Mouse (Mus musculus) hindbrain, embryonic 14.5 days (tissue): ENCODE data around the gene Osbpl10. TPM values are rescaled to one million over a fixed set of nuclear protein-coding genes. Genes with fewer than 3 reads are reported as not detected.
A peak's percentile ranks its signal among the peaks of the same experiment; 100 is the strongest.

Experiments used
- ATAC-seq: fragments of 200-750 bp; cut with Nextera tagmentation; 2 replicates; pipeline ENCODE4 v1.8.0; 2017; ENCODE audit warnings: moderate number of reproducible peaks, mild to moderate bottlenecking, moderate TSS enrichment, moderate library complexity; ENCODE audit not compliant: low FRiP score
- DNase-seq: peaks from one replicate; pipeline ENCODE4 v3.0.0-alpha.2; 2015; ENCODE audit warnings: low spot score
- H3K27ac ChIP-seq: fragments of 300-500 bp; sonication (generic); 2 replicates; pipeline ENCODE4 v1.5.1; 2014; ENCODE audit warnings: mild to moderate bottlenecking, moderate library complexity
- H3K27me3 ChIP-seq: fragments of 300-500 bp; sonication (generic); 2 replicates; pipeline ENCODE4 v1.6.1; 2014; ENCODE audit warnings: mild to moderate bottlenecking, low read length, mixed read lengths; ENCODE audit not compliant: control insufficient read depth, insufficient read depth
- H3K36me3 ChIP-seq: fragments of 300-500 bp; sonication (generic); replicated peaks from 2 replicates; pipeline ENCODE4 v1.6.1; 2014; ENCODE audit not compliant: control insufficient read depth, insufficient read depth
- H3K4me1 ChIP-seq: fragments of 300-500 bp; sonication (generic); replicated peaks from 2 replicates; pipeline ENCODE4 v1.6.1; 2014; ENCODE audit warnings: antibody characterized with exemption, low read length, mixed read lengths; ENCODE audit not compliant: control insufficient read depth, insufficient read depth
- H3K4me2 ChIP-seq: fragments of 300-500 bp; sonication (generic); replicated peaks from 2 replicates; pipeline ENCODE4 v1.6.1; 2014; ENCODE audit warnings: mild to moderate bottlenecking, moderate library complexity
- H3K4me3 ChIP-seq: fragments of 300-500 bp; sonication (generic); replicated peaks from 2 replicates; pipeline ENCODE4 v1.5.1; 2014; ENCODE audit warnings: mild to moderate bottlenecking, low read length
- H3K9ac ChIP-seq: fragments of 300-500 bp; sonication (generic); 2 replicates; pipeline ENCODE4 v1.6.1; 2014
- H3K9me3 ChIP-seq: fragments of 300-500 bp; sonication (generic); 2 replicates; pipeline ENCODE4 v1.6.1; 2016; ENCODE audit warnings: low read length; ENCODE audit not compliant: control insufficient read depth
- WGBS: fragments of 180-500 bp; shearing (Covaris S2); extraction: QIAGEN DNeasy Blood & Tissue Kit; methylation state at CpG from one replicate; pipeline ENCODE4 v1.1.7; 2014; 5-methylcytosine and 5-hydroxymethylcytosine counted together
- polyA plus RNA-seq: library from polyadenylated mRNA; unstranded; fragments of >200 nt; fragmentation: Nextera tagmentation; extraction: Ambion mirVana; gene quantifications from 2 replicates; pipeline ENCODE4 v1.2.1, GENCODE M21; 2014

Osbpl10 gene
- polyA plus RNA-seq, 1 experiment from 2014 or later: 2.7 TPM

DNA sequence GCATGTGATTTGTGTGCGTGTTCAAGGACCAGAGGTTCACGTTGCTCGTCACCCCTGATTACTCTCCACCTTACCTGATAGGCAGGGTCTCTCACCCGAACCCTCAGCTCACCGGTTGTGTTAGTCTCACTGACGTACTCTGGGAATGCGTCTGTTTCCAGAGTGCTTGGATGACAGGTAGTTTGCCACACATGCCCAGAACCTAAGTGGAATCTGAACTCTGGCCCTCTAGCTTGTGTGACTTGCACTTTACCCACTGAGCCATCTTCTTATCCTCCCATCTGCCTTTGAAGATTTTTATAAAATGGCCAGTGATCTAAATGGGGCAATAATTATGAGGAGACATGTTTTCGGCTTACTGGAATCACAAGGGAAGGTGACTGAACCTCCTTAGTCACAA, 68.3 kb downstream of the Osbpl10 start:
- 88% methylated on average over 8 of the region's 8 CpGs for WGBS
- no peaks in the 10 kb centered on the region for H3K36me3 ChIP-seq
- H3K27ac ChIP-seq: no peak overlapping the region
- DNase-seq (no peak), ATAC-seq (no peak)
- H3K4me3 ChIP-seq: no peak overlapping the region
- no peaks in the 10 kb centered on the region for H3K27me3 ChIP-seq
- no peaks in the 10 kb centered on the region for H3K9me3 ChIP-seq
- no peak overlapping the region for H3K4me2 ChIP-seq
- H3K4me1 ChIP-seq: peaks cover 3% of the 10 kb centered on the region; the same call in 1 of the 2 replicates
- H3K9ac ChIP-seq: no peak overlapping the region

DNA sequence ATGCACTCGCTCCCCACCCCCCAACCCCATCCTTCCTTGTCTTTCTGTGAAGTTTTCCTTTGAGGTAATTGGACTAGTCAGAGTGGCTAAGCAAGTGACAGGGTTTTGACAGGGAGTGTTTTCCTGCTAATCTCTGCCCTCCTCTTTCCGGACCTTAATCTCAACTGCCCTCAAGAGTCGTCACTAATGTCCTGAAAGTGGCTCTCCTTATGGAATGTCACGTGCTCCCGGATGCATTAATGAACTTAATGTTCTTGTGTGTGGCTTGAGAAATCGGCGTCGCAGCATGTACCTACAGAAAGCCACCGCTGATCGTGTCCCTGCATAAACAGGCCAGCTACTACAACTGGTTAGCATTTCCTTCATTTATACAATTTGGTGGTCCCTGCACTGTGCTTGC, 70.0 kb downstream of the Osbpl10 start:
- Histone ChIP-seq H3K9ac (no peak overlapping the region), H3K27ac (no peak overlapping the region), H3K4me1 (peaks cover 3% of the 10 kb centered on the region; the same call in 1 of the 2 replicates), H3K36me3 (no peaks in the 10 kb centered on the region), H3K9me3 (no peaks in the 10 kb centered on the region), H3K4me2 (no peak overlapping the region), H3K27me3 (no peaks in the 10 kb centered on the region), H3K4me3 (no peak overlapping the region)
- ATAC-seq (no peak), DNase-seq (no peak)
- WGBS: 61% methylated on average over 10 of the region's 10 CpGs

DNA sequence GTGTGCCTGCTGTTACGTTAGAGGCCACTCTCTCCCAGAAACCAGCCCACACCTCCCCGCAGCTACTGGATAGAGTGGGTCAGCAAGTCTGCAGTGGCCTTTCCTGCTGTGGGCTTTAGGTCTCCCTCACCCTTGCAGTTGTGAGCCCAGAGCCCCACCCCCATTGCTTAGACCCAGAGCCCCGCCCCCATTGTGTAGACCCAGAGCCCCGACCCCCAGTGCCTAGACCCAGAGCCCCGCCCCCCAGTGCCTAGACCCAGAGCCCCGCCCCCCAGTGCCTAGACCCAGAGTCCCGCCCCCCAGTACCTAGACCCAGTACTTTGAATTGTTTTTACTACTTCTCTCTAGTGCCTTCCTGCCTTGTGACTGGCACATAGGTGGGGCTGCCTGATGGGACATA, 70.5 kb downstream of the Osbpl10 start:
- Histone ChIP-seq H3K9ac (no peak overlapping the region), H3K4me2 (no peak overlapping the region), H3K9me3 (no peaks in the 10 kb centered on the region), H3K27me3 (no peaks in the 10 kb centered on the region), H3K4me1 (peaks cover 3% of the 10 kb centered on the region; the same call in 1 of the 2 replicates), H3K27ac (no peak overlapping the region), H3K36me3 (no peaks in the 10 kb centered on the region), H3K4me3 (no peak overlapping the region)
- no peak for DNase-seq
- 49% methylated on average over 7 of the region's 7 CpGs for WGBS
- ATAC-seq: no peak

DNA sequence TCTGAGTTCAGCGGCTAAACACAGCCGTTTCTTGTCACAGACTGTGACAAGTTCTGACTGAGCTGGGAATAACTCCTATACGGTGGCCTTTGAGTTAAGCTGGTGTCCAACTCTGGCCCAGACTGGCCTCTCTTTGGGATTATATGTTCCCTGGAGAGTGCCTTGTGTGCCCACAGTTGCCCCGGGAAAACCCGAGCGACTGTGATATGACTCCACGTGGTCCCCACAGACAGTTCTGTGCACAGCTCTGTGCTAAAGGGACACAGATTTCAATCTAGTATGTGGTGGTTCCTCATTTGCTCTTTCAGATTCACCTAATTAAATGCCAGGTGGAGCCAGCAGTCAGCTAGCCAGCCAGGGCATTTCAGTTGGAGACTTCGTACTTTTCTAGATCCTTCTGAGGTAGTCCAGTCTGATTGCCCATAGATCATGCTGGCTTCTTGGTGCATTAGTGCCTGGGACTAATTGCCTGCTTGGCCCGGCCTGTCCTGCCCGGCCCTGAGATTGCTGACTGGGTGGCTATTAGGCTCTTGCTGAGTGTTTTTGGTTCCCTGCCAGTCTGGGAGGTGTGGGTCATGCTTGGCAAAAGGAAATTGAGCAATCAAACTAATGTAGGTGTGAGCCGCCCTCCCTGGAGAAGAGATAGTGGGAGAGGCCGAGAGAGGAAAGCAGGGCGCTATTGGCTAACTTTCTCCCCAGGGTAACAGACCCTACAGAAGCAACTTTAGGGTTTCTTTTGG, 71.8 kb downstream of the Osbpl10 start:
- H3K27me3 ChIP-seq: no peaks in the 10 kb centered on the region
- H3K9me3 ChIP-seq: no peaks in the 10 kb centered on the region
- H3K4me2 ChIP-seq: no peak overlapping the region
- H3K27ac ChIP-seq: no peak overlapping the region
- WGBS: 76% methylated on average over 13 of the region's 13 CpGs
- no peak overlapping the region for H3K4me3 ChIP-seq
- peaks cover 8% of the 10 kb centered on the region for H3K4me1 ChIP-seq
- ATAC-seq (no peak), DNase-seq (no peak)
- H3K36me3 ChIP-seq: no peaks in the 10 kb centered on the region
- no peak overlapping the region for H3K9ac ChIP-seq

DNA sequence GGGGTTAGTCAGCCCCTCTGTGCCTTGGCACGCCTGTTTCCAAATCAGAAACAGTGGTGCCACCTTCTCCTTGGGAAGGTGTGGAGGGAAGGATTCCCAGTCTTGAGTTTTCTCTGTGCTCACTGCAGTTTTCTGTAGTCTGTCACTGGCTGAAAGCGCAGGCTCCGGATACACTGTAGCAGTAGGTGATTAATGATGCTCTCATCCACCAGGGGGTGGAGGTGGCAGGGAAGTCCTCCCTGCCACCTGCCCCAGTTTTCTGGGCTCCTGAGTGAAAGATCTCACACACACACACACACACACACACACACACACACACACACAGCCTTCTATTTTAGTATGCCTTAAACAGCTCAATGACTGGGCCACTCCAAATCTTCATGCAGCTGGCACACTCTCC, 73.6 kb downstream of the Osbpl10 start:
- H3K4me1 ChIP-seq: peaks cover 7% of the 10 kb centered on the region
- H3K9ac ChIP-seq: no peak overlapping the region
- no peak for ATAC-seq
- H3K36me3 ChIP-seq: no peaks in the 10 kb centered on the region
- H3K4me2 ChIP-seq: no peak overlapping the region
- H3K9me3 ChIP-seq: no peaks in the 10 kb centered on the region
- DNase-seq: no peak
- H3K27me3 ChIP-seq: no peaks in the 10 kb centered on the region
- no peak overlapping the region for H3K4me3 ChIP-seq
- H3K27ac ChIP-seq: no peak overlapping the region
- WGBS: 68% methylated on average over 3 of the region's 3 CpGs

DNA sequence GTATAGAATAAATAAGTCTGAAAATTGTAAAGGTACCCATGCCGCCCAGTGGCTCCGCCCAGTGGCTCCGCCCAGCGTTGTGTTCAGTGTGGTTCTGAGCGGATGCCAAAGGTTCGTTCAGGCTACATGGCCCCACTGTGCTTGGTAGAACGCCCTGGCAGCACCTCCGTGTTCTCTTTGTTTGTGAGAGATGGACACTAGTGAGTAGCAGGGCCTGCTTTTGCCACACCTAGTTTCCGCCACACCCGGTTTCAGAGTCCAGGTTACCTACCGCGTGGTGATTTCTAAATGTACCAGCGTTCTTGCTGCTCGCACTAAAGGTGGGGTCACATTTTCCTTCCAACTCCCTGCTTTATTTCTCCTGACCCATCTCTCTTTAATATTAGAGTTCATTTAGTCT, 75.4 kb downstream of the Osbpl10 start:
- no peaks in the 10 kb centered on the region for H3K36me3 ChIP-seq
- 96% methylated on average over 14 of the region's 14 CpGs for WGBS
- no peak overlapping the region for H3K4me3 ChIP-seq
- H3K27me3 ChIP-seq: no peaks in the 10 kb centered on the region
- H3K9me3 ChIP-seq: no peaks in the 10 kb centered on the region
- H3K4me2 ChIP-seq: no peak overlapping the region
- no peak overlapping the region for H3K9ac ChIP-seq
- ATAC-seq (no peak), DNase-seq (no peak)
- H3K4me1 ChIP-seq: peaks cover 14% of the 10 kb centered on the region
- no peak overlapping the region for H3K27ac ChIP-seq

DNA sequence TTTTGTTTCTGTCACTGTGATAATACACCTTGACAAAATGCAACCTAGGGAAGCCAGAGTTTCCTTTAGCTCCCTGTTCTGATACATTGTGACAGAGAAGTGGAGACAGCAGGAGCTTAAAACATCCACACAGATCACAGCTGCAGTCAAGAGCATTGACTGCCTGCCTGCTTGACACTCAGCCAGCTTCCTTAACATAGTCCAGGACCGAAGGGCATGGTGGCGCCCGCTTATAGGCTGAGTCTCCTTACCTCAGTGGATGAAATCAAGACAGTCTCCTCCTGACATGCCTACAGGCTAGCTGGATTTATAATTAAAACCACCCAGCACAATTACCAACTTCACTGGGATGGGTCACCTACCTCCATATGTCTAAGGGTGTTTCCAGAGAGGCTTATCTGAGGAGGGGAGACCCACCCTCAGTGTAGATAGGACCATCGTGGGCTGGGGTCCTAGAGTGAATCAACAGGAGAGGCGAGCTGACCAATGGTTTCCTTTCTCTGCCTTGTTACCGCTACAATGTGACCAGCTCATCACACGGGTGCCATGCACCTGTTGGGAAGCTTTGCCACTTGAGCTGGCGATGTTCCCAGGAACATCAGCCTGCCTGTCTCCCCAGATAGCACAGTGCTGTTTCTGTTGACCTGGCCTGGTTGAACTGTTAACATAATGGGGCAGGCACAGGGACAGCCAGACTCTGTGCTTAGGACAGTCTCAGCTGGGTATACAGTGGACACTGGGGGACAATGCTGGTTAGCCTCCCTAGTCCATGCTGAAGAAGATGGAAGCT, 76.9 kb downstream of the Osbpl10 start:
- ATAC-seq (no peak), DNase-seq (no peak)
- Histone ChIP-seq H3K4me1 (peaks cover 16% of the 10 kb centered on the region), H3K4me2 (no peak overlapping the region), H3K27ac (peak overlapping the region; percentile 47; the same call in 1 of the 2 replicates), H3K9me3 (no peaks in the 10 kb centered on the region), H3K27me3 (no peaks in the 10 kb centered on the region), H3K36me3 (no peaks in the 10 kb centered on the region), H3K9ac (no peak overlapping the region), H3K4me3 (no peak overlapping the region)
- 77% methylated on average over 8 of the region's 8 CpGs for WGBS

DNA sequence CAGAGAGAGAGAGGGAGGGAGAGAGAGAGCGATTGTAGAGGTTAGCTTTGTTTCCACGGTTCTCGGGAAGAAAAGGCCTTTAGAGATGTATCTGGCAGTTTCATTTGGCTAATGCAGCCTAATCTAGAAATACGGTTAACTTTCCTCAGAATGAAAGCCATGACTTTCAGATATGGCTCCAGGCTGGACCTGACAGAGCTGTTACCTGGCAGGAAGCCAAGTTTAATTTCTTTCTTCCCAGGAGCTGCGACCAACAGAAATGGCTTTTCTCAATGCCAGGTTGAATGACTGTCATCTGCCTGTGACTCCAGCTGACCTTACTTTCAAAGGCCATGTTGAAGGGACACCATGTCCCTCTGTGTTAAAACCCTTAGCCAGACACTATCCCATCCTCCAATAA, 80.4 kb downstream of the Osbpl10 start:
- H3K9ac ChIP-seq: no peak overlapping the region
- peak; percentile 69 for DNase-seq
- no peak for ATAC-seq
- peaks cover 16% of the 10 kb centered on the region for H3K4me1 ChIP-seq
- no peaks in the 10 kb centered on the region for H3K36me3 ChIP-seq
- H3K4me3 ChIP-seq: no peak overlapping the region
- WGBS: 26% methylated on average over 5 of the region's 5 CpGs
- H3K4me2 ChIP-seq: no peak overlapping the region
- H3K27me3 ChIP-seq: no peaks in the 10 kb centered on the region
- no peaks in the 10 kb centered on the region for H3K9me3 ChIP-seq
- peak overlapping the region; percentile 71 for H3K27ac ChIP-seq

DNA sequence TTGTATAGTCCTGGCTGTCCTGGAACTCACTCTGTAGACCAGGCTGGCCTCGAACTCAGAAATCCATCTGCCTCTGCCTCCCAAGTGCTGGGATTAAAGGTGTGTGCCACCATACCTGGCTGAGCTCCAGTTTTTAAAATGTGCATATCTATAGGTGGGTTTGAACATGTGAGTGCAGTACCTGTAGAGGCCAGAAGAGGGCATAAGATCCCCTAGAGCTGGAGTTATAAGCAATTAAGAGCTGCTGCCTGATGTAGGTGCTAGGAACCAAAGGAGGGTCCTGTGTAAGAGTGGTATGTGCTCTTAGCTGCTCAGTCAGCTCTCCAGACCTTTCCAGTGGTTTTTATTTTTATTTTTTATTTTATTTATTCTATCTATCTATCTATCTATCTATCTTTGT, 86.5 kb downstream of the Osbpl10 start:
- DNase-seq: no peak
- WGBS: 95% methylated on average over 1 of the region's 1 CpGs

More for the DNA sequence above, 86.5 kb downstream of the Osbpl10 start:
- Histone ChIP-seq H3K9me3 (0 out of 2 replicates have a peak, but pooled peaks cover 4% of the 10 kb centered on the region), H3K36me3 (no peaks in the 10 kb centered on the region), H3K4me2 (no peak overlapping the region), H3K9ac (no peak overlapping the region), H3K4me3 (no peak overlapping the region), H3K27ac (no peak overlapping the region), H3K27me3 (no peaks in the 10 kb centered on the region), H3K4me1 (no peaks in the 10 kb centered on the region)
- no peak for ATAC-seq
